Mouse (Mus musculus) brain, embryonic 14.5 days (tissue): ENCODE results near the gene Ern2. TPM values are rescaled to one million over a fixed set of nuclear protein-coding genes. Genes with fewer than 3 reads are reported as not detected.

Experiments
- DNase-seq: peaks from one replicate; pipeline ENCODE4 v3.0.0-alpha.2; 2011; ENCODE audit warnings: low read depth
- CTCF ChIP-seq: fragments of 200-500 bp; IDR thresholded peaks from 2 replicates; pipeline ENCODE4 v1.5.1; 2012; ENCODE audit warnings: inconsistent platforms, mild to moderate bottlenecking, moderate library complexity, borderline replicate concordance; ENCODE audit not compliant: insufficient read depth, insufficient read length; ENCODE audit errors: extremely low read depth
- POLR2A ChIP-seq: fragments of 200-500 bp; IDR thresholded peaks from 2 replicates; pipeline ENCODE4 v1.6.1; 2012; ENCODE audit warnings: mild to moderate bottlenecking, inconsistent platforms, borderline replicate concordance; ENCODE audit not compliant: poor library complexity, insufficient read depth, insufficient read length, severe bottlenecking; ENCODE audit errors: extremely low read depth
- polyA plus RNA-seq: library from polyadenylated mRNA; depleted of rRNA; stranded (reverse); fragments of >200 nt; gene quantifications from 2 replicates; pipeline ENCODE4 v1.2.3, GENCODE M21; 2012

The Ern2 gene
- polyA plus RNA-seq, 1 experiment, result 1.9 TPM

DNA sequence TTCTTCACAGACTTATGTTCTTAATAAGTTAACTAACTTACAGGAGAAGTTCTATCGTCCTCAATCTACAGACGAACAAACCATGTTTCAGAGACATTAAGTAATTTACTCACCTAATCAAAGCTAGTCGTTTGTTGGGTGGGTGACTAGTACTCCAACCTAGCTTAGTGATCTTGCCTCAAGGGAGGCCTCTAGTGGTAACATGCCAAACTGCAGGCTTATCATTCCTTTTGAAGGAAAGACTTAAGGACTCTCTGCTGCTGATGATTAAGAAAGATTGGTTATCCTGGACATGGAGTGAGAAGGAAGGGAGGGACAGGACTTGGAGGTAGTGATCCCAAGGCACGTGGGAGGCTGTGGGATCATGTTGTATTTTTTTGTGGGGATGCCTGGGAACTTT, 11.3 kb upstream of the Ern2 start:
- peak; percentile 64 for DNase-seq
- peak; percentile 64; the same call in 1 of the 2 replicates for TF ChIP-seq CTCF
- TF ChIP-seq POLR2A, result no peak

DNA sequence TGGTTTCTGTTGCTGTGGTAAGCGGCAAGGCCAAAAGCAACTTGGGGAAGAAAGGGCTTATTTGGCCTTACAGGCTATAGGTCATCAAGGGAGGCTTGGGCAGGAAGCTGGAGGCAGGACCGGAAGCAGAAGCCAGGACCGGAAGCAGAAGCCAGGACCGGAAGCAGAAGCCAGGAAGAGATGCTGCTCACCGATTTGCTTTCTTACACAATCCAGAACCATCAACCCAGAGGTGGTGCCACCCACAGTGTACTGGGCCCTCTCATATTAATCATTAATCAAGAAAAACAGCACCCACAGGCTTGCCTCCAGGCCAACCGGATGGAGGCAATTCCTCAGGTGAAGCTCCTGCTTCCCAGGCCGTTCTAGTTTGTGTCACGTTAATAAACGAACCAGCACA, 10.8 kb upstream of the Ern2 start:
- no peak for DNase-seq
- TF ChIP-seq POLR2A, result no peak
- TF ChIP-seq CTCF, result no peak

DNA sequence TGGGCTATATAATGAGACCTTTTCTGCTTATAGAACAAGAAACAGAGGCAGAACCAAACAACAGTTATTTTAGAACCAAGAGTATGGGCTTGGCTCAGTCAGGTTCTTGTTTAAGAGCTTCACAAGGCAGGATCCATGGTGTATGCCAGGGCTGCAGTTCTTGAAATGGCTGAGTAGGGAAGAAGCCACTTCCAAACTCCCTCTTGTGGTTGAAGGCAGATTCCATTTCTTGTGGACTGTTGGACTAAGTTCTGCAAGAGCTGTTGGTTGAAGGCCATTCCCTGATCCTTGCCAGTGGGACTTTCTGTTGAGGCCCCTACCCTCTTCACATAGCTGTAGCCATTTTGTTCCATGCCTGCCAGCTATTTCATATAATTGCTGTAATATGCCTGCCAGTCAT, 7.9 kb upstream of the Ern2 start:
- no peak; the same call in 1 of the 2 replicates for TF ChIP-seq CTCF
- no peak for TF ChIP-seq POLR2A
- no peak for DNase-seq

DNA sequence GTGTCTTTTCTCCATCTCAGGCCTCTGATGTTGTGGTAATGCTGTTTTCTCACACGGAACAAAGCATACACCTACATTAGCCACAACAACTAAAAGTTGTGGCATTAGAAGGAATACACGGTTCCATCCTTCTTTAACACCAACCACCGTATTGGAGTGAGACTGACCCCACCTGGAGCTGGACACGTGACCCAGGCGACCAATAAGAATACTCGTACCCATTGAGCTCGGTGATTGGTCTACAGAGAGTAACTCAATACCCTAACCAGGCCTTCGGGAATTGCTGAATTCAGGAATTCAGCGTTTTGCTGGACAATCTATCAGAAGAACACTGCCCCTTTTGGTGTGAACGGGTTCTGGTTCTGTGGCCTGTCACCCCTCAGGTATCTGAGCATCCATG, 5.1 kb upstream of the Ern2 start:
- no peak for DNase-seq
- TF ChIP-seq CTCF (no peak), POLR2A (no peak)

DNA sequence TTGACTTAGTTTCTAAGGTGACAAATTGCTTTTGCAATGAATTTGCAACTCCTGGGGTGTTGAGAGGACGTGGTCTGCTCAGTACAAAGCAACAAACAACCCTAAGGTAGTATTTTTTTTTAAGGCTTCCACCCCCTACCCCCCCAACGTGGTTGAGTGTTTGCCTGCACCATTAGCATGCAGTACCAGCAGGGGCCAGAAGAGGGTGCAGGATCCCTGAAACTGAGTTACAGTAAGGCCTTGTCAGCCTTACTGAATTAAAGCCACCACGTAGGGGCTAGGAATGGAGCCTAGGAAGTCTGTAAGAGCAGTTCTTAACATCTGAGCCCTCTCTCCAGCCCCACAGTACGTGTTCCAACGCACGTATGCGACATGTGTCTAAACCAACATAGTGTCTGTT, 3.5 kb upstream of the Ern2 start:
- peak; percentile 59 for DNase-seq
- no peak for TF ChIP-seq POLR2A
- peak; percentile 82; the same call in 1 of the 2 replicates for TF ChIP-seq CTCF

DNA sequence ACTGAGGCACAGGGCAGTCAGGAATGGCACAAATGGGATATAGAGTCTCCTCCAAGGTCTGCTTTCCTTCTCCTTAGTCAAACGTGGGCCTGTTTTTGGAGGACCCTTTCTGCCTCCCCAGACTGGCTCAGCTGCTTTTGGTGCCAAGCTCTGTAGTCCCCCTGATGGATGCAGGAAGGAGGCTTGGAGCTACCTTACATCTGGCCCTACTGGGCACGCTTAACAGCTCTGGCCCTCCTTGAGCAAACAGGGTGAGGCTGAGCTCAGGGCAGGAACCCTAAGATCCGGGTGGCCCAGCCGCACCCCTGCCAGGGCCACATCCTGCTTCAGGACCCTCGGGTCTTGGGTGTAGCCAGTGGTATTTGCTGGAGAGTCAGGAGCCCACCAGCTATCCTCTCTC, 1.4 kb downstream of the Ern2 start:
- TF ChIP-seq POLR2A (no peak), CTCF (no peak)
- no peak for DNase-seq

DNA sequence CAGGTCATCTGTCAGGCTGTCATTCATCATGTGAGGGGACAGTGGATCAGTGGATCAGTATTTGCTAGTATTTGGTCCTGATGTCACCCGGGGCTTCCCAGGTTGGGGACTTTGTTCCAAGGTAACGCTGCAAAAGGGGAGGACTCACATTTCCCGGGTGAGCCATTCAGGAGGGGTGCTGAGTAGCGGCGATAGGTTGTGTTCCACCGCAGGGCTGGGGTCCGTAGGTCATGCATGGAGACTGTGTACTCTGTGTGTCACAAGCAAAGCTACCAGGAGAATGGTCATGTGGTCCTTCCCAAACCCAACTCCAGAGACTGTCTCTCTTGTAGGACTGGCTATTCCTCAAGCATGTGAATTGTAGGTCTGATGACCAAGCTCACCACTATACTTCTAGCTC, 5.3 kb downstream of the Ern2 start:
- TF ChIP-seq CTCF (no peak), POLR2A (no peak)
- DNase-seq, result no peak

DNA sequence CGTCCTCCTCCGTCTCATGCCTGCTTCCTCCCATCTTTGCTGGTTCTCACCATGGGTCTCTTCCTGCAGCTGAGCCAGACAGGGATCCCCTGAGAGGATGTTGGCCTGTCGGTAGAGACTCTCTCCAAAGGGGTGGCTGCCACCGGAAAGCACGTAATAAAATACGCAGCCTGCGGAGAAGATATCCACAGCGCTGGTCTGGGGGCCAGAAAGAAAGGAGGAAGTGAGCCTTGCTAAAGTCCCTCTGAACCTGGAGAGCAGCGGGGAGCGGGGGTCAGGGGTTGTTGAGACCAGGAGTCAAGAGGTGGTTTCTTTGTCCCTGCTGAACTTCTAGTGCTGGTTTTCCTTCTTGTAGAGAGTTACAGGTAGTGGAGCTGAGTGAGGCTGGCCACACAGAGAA, 14.4 kb downstream of the Ern2 start:
- TF ChIP-seq CTCF, result no peak
- TF ChIP-seq POLR2A, result no peak
- no peak for DNase-seq

DNA sequence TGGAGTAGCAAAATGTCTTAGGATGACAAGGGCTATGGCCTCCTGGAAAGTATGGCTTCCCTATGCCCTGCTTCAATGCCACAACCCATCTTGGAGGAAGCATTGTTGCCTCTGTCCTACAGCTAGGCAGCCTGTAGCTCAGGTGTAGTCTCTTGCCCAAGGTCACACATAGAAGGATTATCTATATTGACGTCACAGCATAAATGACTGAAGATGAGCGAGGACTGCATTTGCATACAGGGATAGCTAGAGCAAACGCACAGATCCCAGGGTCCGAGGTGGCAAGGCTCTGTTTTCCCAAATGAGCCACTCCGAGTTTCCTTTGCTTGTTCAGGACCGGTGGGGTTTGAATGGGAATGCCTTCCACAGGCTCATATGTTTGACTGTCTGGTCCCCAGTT, 15.3 kb downstream of the Ern2 start:
- no peak for DNase-seq
- TF ChIP-seq CTCF, result no peak
- no peak for TF ChIP-seq POLR2A

DNA sequence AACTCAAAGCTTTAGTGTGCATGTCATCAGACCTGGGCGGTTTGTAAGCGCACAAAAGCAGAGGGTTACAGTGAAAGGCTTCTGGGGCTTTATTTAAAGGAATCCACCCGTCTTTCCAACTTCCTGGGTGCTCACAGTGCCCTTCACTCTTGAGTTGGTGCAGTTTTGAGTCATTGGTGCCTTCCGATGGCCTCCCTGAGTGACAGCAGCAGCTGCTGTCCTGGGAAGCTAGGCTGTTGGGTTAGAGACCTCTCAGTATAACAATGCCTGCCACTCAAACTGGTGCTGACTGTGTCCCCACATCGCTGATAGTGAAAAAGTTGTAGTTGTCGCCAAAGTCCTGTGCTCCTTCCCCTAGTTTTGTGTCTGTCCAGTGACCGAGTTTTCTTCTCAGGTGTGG, 18.8 kb downstream of the Ern2 start:
- TF ChIP-seq CTCF (no peak), POLR2A (no peak)
- no peak for DNase-seq

DNA sequence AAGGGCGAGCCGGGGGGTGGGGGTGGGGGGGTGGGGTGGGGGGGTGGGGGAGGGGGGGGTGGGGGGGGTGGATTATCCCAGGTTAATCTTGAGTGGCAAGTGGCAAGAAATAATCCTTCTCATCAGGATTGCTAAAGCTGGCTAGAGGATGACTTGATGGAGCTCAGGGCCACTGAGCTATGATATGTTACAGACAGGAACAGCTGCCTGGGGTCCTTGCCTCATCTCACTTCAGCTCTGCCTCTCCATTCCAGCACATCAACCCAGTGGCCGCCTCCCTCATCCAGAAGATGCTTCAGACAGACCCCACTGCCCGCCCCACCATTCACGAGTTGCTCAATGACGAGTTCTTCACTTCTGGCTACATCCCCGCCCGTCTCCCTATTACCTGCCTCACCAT, 22.2 kb downstream of the Ern2 start:
- no peak for TF ChIP-seq POLR2A
- no peak for TF ChIP-seq CTCF
- no peak for DNase-seq

DNA sequence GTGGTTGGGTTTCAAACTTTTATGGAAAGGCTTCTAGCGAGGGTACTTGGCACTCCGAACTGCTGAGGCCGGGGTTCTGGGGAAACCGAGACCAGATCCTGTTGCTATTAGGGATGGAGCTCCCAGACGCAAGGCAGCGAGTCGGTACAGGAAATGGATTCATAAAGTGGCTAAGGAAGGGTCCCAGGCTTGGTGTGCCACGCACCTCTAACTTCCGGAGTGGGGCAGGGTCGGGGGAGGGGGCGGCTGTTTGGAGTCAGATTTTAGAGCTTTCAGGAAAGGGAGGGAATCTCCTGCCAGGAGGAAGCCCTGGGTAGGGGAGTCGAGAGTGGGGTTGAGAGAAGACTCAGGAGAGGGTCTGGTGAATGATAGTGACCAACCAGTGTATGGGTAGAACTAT, 26.0 kb downstream of the Ern2 start:
- TF ChIP-seq POLR2A (no peak), CTCF (no peak)
- peak; percentile 5 for DNase-seq
